Mouse (Mus musculus): Measurements from ENCODE around the gene Slco4a1. TPM values are rescaled to one million over a fixed set of nuclear protein-coding genes. Genes with fewer than 3 reads are reported as not detected.
A peak's percentile ranks its signal among the peaks of the same experiment; 100 is the strongest.

The Slco4a1 gene
- polyA plus RNA-seq (2016; fragmentation: Nextera tagmentation; extraction: Ambion mirVana): 1.0 and 1.4 TPM in 2 replicates

- WGBS (ENCODE audit: insufficient replicate concordance): 1% methylated on average over 65 of the region's 65 CpGs
- Histone ChIP-seq H3K9me3 (replicated peaks) (no peaks in the 10 kb centered on the region), H3K27me3 (replicated peaks) (peaks cover 64% of the 10 kb centered on the region), H3K4me3 (peak within 1 kb of the TSS; percentile 49), H3K4me1 (peaks cover 15% of the 10 kb centered on the region), H3K36me3 (no peaks in the 10 kb centered on the region), H3K4me2 (peak within 1 kb of the TSS; percentile 85), H3K9ac (no peak within 1 kb of the TSS), H3K27ac (no peak within 1 kb of the TSS)
- ATAC-seq: peak; percentile 97
Observed at GRCm38 (mm10) chr2:180455723-180456698, at the start of gene Slco4a1. Slco4a1 (plus strand) TSS chr2:180456245.

GRCm38 (mm10) chr2:180408410-180408809, 47.6 kb upstream of the Slco4a1 start:
- ATAC-seq: no peak
- H3K27me3 ChIP-seq (replicated peaks): no peaks in the 10 kb centered on the region

GRCm38 (mm10) chr2:180410432-180410831, 45.6 kb upstream of the Slco4a1 start:
- H3K4me2 ChIP-seq: no peak overlapping the region
- no peak overlapping the region for H3K4me3 ChIP-seq
- H3K27me3 ChIP-seq (replicated peaks): no peaks in the 10 kb centered on the region
- H3K9me3 ChIP-seq (replicated peaks): no peaks in the 10 kb centered on the region
- H3K36me3 ChIP-seq: no peaks in the 10 kb centered on the region
- no peak for ATAC-seq
- no peaks in the 10 kb centered on the region for H3K4me1 ChIP-seq
- WGBS (ENCODE audit: insufficient replicate concordance): 54% methylated on average over 8 of the region's 8 CpGs
- no peak overlapping the region for H3K9ac ChIP-seq
- no peak overlapping the region for H3K27ac ChIP-seq

More at GRCm38 (mm10) chr2:180408410-180408809, 47.6 kb upstream of the Slco4a1 start:
- Histone ChIP-seq H3K4me1 (no peaks in the 10 kb centered on the region), H3K9me3 (replicated peaks) (no peaks in the 10 kb centered on the region), H3K4me2 (no peak overlapping the region), H3K36me3 (no peaks in the 10 kb centered on the region), H3K9ac (no peak overlapping the region), H3K4me3 (no peak overlapping the region), H3K27ac (no peak overlapping the region)
- 13% methylated on average over 2 of the region's 2 CpGs for WGBS (ENCODE audit: insufficient replicate concordance)

GRCm38 (mm10) chr2:180411013-180411412, 45.0 kb upstream of the Slco4a1 start:
- Histone ChIP-seq H3K27me3 (replicated peaks) (no peaks in the 10 kb centered on the region), H3K4me1 (no peaks in the 10 kb centered on the region), H3K4me2 (no peak overlapping the region), H3K9ac (no peak overlapping the region), H3K9me3 (replicated peaks) (no peaks in the 10 kb centered on the region), H3K36me3 (no peaks in the 10 kb centered on the region), H3K27ac (no peak overlapping the region), H3K4me3 (no peak overlapping the region)
- ATAC-seq: no peak
- WGBS (ENCODE audit: insufficient replicate concordance): 15% methylated on average over 8 of the region's 8 CpGs

GRCm38 (mm10) chr2:180415627-180416026, 40.4 kb upstream of the Slco4a1 start:
- H3K27me3 ChIP-seq (replicated peaks): no peaks in the 10 kb centered on the region
- H3K9me3 ChIP-seq (replicated peaks): no peaks in the 10 kb centered on the region
- no peak overlapping the region for H3K4me3 ChIP-seq
- no peak for ATAC-seq
- WGBS (ENCODE audit: insufficient replicate concordance): 46% methylated on average over 3 of the region's 3 CpGs
- no peaks in the 10 kb centered on the region for H3K4me1 ChIP-seq
- no peak overlapping the region for H3K27ac ChIP-seq
- no peak overlapping the region for H3K4me2 ChIP-seq
- no peaks in the 10 kb centered on the region for H3K36me3 ChIP-seq
- H3K9ac ChIP-seq: no peak overlapping the region

GRCm38 (mm10) chr2:180417731-180418130, 38.3 kb upstream of the Slco4a1 start:
- Histone ChIP-seq H3K4me2 (no peak overlapping the region), H3K9ac (no peak overlapping the region), H3K27me3 (replicated peaks) (0 out of 2 replicates have a peak, but pooled peaks cover 3% of the 10 kb centered on the region), H3K4me1 (no peaks in the 10 kb centered on the region), H3K27ac (no peak overlapping the region), H3K36me3 (no peaks in the 10 kb centered on the region), H3K4me3 (no peak overlapping the region), H3K9me3 (replicated peaks) (no peaks in the 10 kb centered on the region)
- no peak for ATAC-seq
- WGBS (ENCODE audit: insufficient replicate concordance): 16% methylated on average over 9 of the region's 9 CpGs

GRCm38 (mm10) chr2:180420641-180421040, 35.4 kb upstream of the Slco4a1 start:
- 53% methylated on average over 3 of the region's 3 CpGs for WGBS (ENCODE audit: insufficient replicate concordance)
- Histone ChIP-seq H3K9me3 (replicated peaks) (no peaks in the 10 kb centered on the region), H3K27ac (no peak overlapping the region), H3K4me2 (no peak overlapping the region), H3K9ac (no peak overlapping the region), H3K4me3 (no peak overlapping the region), H3K27me3 (replicated peaks) (0 out of 2 replicates have a peak, but pooled peaks cover 3% of the 10 kb centered on the region), H3K4me1 (no peaks in the 10 kb centered on the region), H3K36me3 (no peaks in the 10 kb centered on the region)
- ATAC-seq: no peak

- Histone ChIP-seq H3K9me3 (replicated peaks) (no peaks in the 10 kb centered on the region), H3K36me3 (no peaks in the 10 kb centered on the region), H3K27ac (no peak overlapping the region), H3K9ac (no peak overlapping the region), H3K4me1 (no peaks in the 10 kb centered on the region), H3K4me3 (no peak overlapping the region), H3K4me2 (no peak overlapping the region), H3K27me3 (replicated peaks) (0 out of 2 replicates have a peak, but pooled peaks cover 3% of the 10 kb centered on the region)
- ATAC-seq: no peak
- 32% methylated on average over 2 of the region's 2 CpGs for WGBS (ENCODE audit: insufficient replicate concordance)
Observed at GRCm38 (mm10) chr2:180425115-180425514, 30.9 kb upstream of the Slco4a1 start.

- whole genome bisulfite sequencing (ENCODE audit: insufficient replicate concordance): 61% methylated on average over 8 of the region's 8 CpGs
- no peaks in the 10 kb centered on the region for H3K9me3 ChIP-seq (replicated peaks)
- H3K27me3 ChIP-seq (replicated peaks): 0 out of 2 replicates have a peak, but pooled peaks cover 3% of the 10 kb centered on the region
- H3K9ac ChIP-seq: no peak overlapping the region
- H3K4me3 ChIP-seq: no peak overlapping the region
- no peaks in the 10 kb centered on the region for H3K4me1 ChIP-seq
- H3K27ac ChIP-seq: no peak overlapping the region
- H3K4me2 ChIP-seq: no peak overlapping the region
- ATAC-seq: no peak
- no peaks in the 10 kb centered on the region for H3K36me3 ChIP-seq
Observed at GRCm38 (mm10) chr2:180427073-180427472, 29.0 kb upstream of the Slco4a1 start.

- no peaks in the 10 kb centered on the region for H3K4me1 ChIP-seq
- H3K9me3 ChIP-seq (replicated peaks): no peaks in the 10 kb centered on the region
- no peaks in the 10 kb centered on the region for H3K36me3 ChIP-seq
- no peak overlapping the region for H3K4me2 ChIP-seq
- H3K9ac ChIP-seq: no peak overlapping the region
- WGBS (ENCODE audit: insufficient replicate concordance): 17% methylated on average over 2 of the region's 2 CpGs
- no peak overlapping the region for H3K4me3 ChIP-seq
- H3K27me3 ChIP-seq (replicated peaks): no peaks in the 10 kb centered on the region
- H3K27ac ChIP-seq: no peak overlapping the region
- ATAC-seq: no peak
Observed at GRCm38 (mm10) chr2:180428331-180428730, 27.7 kb upstream of the Slco4a1 start.

- H3K9me3 ChIP-seq (replicated peaks): no peaks in the 10 kb centered on the region
- peaks cover 9% of the 10 kb centered on the region; the same call in 1 of the 2 replicates for H3K4me1 ChIP-seq
- H3K4me3 ChIP-seq: no peak overlapping the region
- H3K27ac ChIP-seq: no peak overlapping the region
- ATAC-seq: no peak
- no peaks in the 10 kb centered on the region for H3K27me3 ChIP-seq (replicated peaks)
- whole genome bisulfite sequencing (ENCODE audit: insufficient replicate concordance): 52% methylated on average over 11 of the region's 11 CpGs
- no peak overlapping the region for H3K9ac ChIP-seq
- no peak overlapping the region for H3K4me2 ChIP-seq
- no peaks in the 10 kb centered on the region for H3K36me3 ChIP-seq
Observed at GRCm38 (mm10) chr2:180430648-180431047, 25.4 kb upstream of the Slco4a1 start.

GRCm38 (mm10) chr2:180432042-180432668, 23.9 kb upstream of the Slco4a1 start:
- Histone ChIP-seq H3K4me1 (peaks cover 19% of the 10 kb centered on the region), H3K36me3 (no peaks in the 10 kb centered on the region), H3K4me3 (no peak overlapping the region), H3K4me2 (no peak overlapping the region), H3K9me3 (replicated peaks) (no peaks in the 10 kb centered on the region), H3K9ac (no peak overlapping the region), H3K27me3 (replicated peaks) (no peaks in the 10 kb centered on the region), H3K27ac (no peak overlapping the region)
- ATAC-seq: peak; percentile 17; the same call in 1 of the 2 replicates
- 19% methylated on average over 10 of the region's 10 CpGs for WGBS (ENCODE audit: insufficient replicate concordance)
